Mouse (Mus musculus) brown adipose tissue, adult 24 weeks (tissue): Measurements from ENCODE around the gene Lrrc32. TPM values are rescaled to one million over a fixed set of nuclear protein-coding genes. Genes with fewer than 3 reads are reported as not detected.

ENCODE experiments used
- H3K27ac ChIP-seq: fragments of 200-500 bp; replicated peaks from 2 replicates; pipeline ENCODE4 v1.5.1; 2012; ENCODE audit warnings: low read depth, mild to moderate bottlenecking, low read length
- H3K4me1 ChIP-seq: fragments of 200-500 bp; 2 replicates; pipeline ENCODE4 v1.6.1; 2012; ENCODE audit warnings: low read length, mixed read lengths; ENCODE audit not compliant: control insufficient read depth, insufficient read depth, insufficient read length
- H3K4me3 ChIP-seq: fragments of 200-500 bp; 2 replicates; pipeline ENCODE4 v1.5.1; 2012; ENCODE audit warnings: low read depth, mild to moderate bottlenecking, low read length, moderate library complexity; ENCODE audit not compliant: insufficient read depth
- polyA plus RNA-seq: library from polyadenylated mRNA; stranded (reverse); fragments of >200 nt; gene quantifications from 2 replicates; pipeline ENCODE4 v1.2.4, GENCODE M21; 2012; ENCODE audit not compliant: missing spikeins, insufficient read depth, insufficient read length

The Lrrc32 gene
- polyA plus RNA-seq, 1 experiment = 5.1 TPM

DNA sequence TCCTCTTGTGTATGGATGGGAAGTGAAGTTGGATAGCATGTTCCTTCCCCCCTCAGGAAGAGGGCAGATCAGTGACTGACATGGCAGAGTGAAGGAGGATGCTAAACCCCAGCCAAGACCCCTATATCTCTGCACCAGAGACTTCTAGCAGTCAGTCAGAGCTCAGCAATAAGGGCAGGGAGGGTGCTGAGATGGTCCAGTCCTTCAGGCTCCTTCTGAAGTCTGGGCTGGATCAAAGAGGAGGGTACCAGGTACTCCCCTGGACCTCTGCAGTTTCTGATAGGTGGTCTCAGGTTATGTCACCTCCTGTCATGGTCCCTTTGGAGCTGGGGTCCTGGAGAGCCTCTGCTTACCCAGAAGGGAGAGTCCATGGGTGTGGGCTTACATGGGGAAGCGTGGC lies 6.5 kb downstream of the Lrrc32 start:
- no peak overlapping the region for H3K27ac ChIP-seq

GRCm38 (mm10) chr7:98497451-98497850 lies 8.4 kb downstream of the Lrrc32 start:
- no peak overlapping the region for H3K27ac ChIP-seq
- no peak overlapping the region for H3K4me3 ChIP-seq
- peaks cover 23% of the 10 kb centered on the region for H3K4me1 ChIP-seq

More for the DNA sequence above, 6.5 kb downstream of the Lrrc32 start:
- Histone ChIP-seq H3K4me3 (no peak overlapping the region), H3K4me1 (peaks cover 16% of the 10 kb centered on the region)

- Histone ChIP-seq H3K4me3 (no peak overlapping the region), H3K27ac (no peak overlapping the region), H3K4me1 (peaks cover 27% of the 10 kb centered on the region)
Measured at GRCm38 (mm10) chr7:98498101-98498500, 9.0 kb downstream of the Lrrc32 start.

DNA sequence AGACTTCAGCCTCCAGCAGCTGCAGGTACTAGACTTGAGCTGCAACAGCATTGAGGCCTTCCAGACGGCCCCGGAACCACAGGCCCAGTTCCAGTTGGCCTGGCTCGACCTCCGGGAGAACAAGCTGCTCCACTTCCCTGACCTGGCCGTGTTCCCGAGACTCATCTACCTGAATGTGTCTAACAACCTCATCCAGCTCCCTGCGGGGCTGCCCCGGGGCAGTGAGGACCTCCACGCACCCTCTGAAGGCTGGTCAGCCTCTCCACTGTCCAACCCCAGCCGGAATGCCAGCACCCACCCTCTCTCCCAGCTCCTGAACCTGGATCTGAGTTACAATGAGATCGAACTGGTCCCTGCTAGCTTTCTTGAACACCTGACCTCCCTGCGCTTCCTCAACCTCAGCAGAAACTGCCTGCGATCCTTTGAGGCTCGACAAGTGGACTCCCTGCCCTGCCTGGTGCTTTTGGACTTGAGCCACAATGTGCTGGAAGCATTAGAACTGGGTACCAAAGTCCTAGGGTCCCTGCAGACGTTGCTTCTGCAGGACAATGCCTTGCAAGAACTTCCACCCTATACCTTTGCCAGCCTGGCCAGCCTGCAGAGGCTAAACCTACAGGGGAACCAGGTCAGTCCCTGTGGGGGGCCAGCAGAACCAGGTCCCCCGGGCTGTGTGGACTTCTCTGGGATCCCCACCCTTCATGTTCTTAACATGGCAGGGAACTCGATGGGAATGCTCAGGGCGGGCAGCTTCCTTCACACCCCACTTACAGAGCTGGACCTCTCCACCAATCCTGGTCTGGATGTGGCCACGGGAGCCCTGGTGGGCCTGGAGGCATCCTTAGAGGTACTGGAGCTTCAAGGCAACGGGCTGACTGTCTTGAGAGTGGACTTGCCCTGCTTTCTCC lies 9.8 kb downstream of the Lrrc32 start:
- Histone ChIP-seq H3K27ac (no peak overlapping the region), H3K4me1 (peaks cover 25% of the 10 kb centered on the region), H3K4me3 (no peak overlapping the region)

DNA sequence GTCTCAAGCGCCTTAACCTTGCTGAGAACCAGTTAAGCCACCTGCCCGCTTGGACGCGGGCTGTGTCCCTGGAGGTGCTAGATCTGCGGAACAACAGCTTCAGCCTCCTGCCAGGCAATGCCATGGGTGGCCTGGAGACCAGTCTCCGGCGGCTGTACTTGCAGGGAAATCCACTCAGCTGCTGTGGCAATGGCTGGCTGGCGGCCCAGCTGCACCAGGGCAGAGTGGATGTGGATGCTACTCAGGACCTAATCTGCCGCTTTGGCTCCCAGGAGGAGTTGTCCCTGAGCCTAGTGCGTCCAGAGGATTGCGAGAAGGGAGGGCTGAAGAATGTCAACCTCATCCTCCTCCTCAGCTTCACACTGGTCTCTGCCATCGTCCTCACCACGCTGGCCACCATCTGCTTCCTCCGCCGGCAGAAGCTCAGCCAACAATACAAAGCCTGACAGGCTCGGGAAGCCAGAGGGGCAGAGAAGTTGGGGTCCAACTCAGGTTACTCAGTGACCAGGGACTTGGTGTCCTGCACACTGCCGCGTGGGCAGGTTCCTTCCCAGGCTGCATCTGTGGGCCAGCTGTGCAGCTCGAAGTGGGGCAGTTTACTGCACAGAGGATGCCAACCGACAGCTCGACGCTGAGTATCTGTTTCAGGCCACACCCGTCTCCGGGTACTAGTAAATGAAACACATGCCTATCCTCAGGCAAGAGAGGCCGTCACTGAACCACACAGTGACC lies 10.6 kb downstream of the Lrrc32 start:
- Histone ChIP-seq H3K4me1 (peaks cover 23% of the 10 kb centered on the region), H3K4me3 (no peak overlapping the region), H3K27ac (no peak overlapping the region)

GRCm38 (mm10) chr7:98500470-98500869 lies 11.4 kb downstream of the Lrrc32 start:
- Histone ChIP-seq H3K27ac (no peak overlapping the region), H3K4me3 (no peak overlapping the region)

DNA sequence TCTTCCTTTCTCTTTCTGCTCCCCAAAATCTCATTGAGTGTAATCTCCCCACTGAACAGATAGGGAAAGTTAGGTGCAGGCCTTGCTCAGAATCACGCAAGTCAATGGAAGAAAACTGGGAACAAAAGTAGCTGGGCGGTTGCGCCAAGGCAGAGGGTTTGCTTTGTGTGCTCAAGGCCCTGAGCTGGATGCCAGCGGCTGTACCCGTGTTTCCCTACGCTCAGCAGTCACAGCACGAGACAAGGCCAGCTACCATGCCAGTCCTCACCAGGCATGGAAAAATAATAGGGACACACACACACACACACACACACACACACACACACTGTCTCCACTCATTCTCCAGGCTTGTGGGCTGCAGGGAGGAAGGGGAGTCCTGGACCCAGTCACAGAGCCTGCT lies 12.0 kb downstream of the Lrrc32 start:
- Histone ChIP-seq H3K4me3 (no peak overlapping the region), H3K27ac (no peak overlapping the region), H3K4me1 (peaks cover 23% of the 10 kb centered on the region)

More at GRCm38 (mm10) chr7:98500470-98500869, 11.4 kb downstream of the Lrrc32 start:
- peaks cover 23% of the 10 kb centered on the region for H3K4me1 ChIP-seq

GRCm38 (mm10) chr7:98502921-98503320 lies 13.8 kb downstream of the Lrrc32 start:
- Histone ChIP-seq H3K27ac (0 out of 2 replicates have a peak overlapping the region, but pooled peaks have one; percentile 21), H3K4me1 (peaks cover 23% of the 10 kb centered on the region), H3K4me3 (no peak overlapping the region)

- H3K4me3 ChIP-seq = no peak overlapping the region
- H3K4me1 ChIP-seq = peaks cover 23% of the 10 kb centered on the region
- peak overlapping the region; percentile 73 for H3K27ac ChIP-seq
Measured at GRCm38 (mm10) chr7:98503951-98504647, 15.0 kb downstream of the Lrrc32 start.

GRCm38 (mm10) chr7:98504726-98505314 lies 15.7 kb downstream of the Lrrc32 start:
- H3K27ac ChIP-seq = peak overlapping the region; percentile 45
- peaks cover 23% of the 10 kb centered on the region for H3K4me1 ChIP-seq
- no peak overlapping the region for H3K4me3 ChIP-seq

DNA sequence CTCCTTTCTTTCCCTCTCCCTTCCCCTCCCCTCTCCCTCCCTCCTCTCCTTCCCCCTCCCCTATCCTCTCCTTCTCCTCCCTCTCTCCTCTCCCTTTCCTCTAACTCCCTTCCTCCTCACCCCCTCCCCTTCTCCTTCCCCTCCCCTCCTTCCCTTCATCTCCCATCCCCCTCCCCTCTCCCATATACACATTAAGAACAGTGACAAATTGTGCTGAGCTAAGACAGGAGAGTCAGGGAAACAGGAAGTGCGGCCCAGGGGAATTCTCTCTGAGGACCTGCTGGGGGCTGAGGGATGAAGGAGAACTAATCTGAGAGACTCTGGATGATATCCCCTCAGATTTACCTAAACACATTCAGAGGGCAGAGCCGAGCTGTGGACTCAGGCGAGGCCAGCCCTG lies 16.6 kb downstream of the Lrrc32 start:
- no peak overlapping the region for H3K27ac ChIP-seq
- no peak overlapping the region for H3K4me3 ChIP-seq
- peaks cover 19% of the 10 kb centered on the region for H3K4me1 ChIP-seq

- Histone ChIP-seq H3K4me1 (peaks cover 13% of the 10 kb centered on the region), H3K27ac (peak overlapping the region; percentile 30; the same call in 1 of the 2 replicates), H3K4me3 (no peak overlapping the region)
Measured at GRCm38 (mm10) chr7:98510961-98511958, 22.2 kb downstream of the Lrrc32 start.

GRCm38 (mm10) chr7:98513251-98513650 lies 24.2 kb downstream of the Lrrc32 start:
- H3K4me1 ChIP-seq = peaks cover 13% of the 10 kb centered on the region
- H3K4me3 ChIP-seq = no peak overlapping the region
- no peak overlapping the region for H3K27ac ChIP-seq

- Histone ChIP-seq H3K4me3 (no peak overlapping the region), H3K4me1 (peaks cover 25% of the 10 kb centered on the region), H3K27ac (peak overlapping the region; percentile 96)
Measured at GRCm38 (mm10) chr7:98522576-98522975, 33.5 kb downstream of the Lrrc32 start.
